Mouse (Mus musculus) embryonic facial prominence, embryonic 15.5 days (tissue): ENCODE measurements around the gene Kat5. TPM values are rescaled to one million over a fixed set of nuclear protein-coding genes. Genes with fewer than 3 reads are reported as not detected.

ENCODE experiments used
- ATAC-seq: fragments of 200-750 bp; cut with Nextera tagmentation; 2 replicates; pipeline ENCODE4 v1.8.0; 2017; ENCODE audit warnings: low read depth, moderate TSS enrichment; ENCODE audit not compliant: insufficient number of reproducible peaks, low FRiP score, low TSS enrichment
- H3K27ac ChIP-seq: fragments of 300-500 bp; sonication (generic); replicated peaks from 2 replicates; pipeline ENCODE4 v1.5.1; 2015; ENCODE audit warnings: mild to moderate bottlenecking, inconsistent platforms
- H3K27me3 ChIP-seq: fragments of 300-500 bp; sonication (generic); 2 replicates; pipeline ENCODE4 v1.6.1; 2015; ENCODE audit warnings: inconsistent platforms
- H3K36me3 ChIP-seq: fragments of 300-500 bp; sonication (generic); 2 replicates; pipeline ENCODE4 v1.6.1; 2015; ENCODE audit warnings: mild to moderate bottlenecking, inconsistent platforms
- H3K4me1 ChIP-seq: fragments of 300-500 bp; sonication (generic); 2 replicates; pipeline ENCODE4 v1.6.1; 2015; ENCODE audit warnings: inconsistent platforms
- H3K4me2 ChIP-seq: fragments of 300-500 bp; sonication (generic); replicated peaks from 2 replicates; pipeline ENCODE4 v1.6.1; 2015; ENCODE audit warnings: mild to moderate bottlenecking, inconsistent platforms
- H3K4me3 ChIP-seq: fragments of 300-500 bp; sonication (generic); replicated peaks from 2 replicates; pipeline ENCODE4 v1.5.1; 2015; ENCODE audit warnings: mild to moderate bottlenecking, inconsistent platforms
- H3K9ac ChIP-seq: fragments of 300-500 bp; sonication (generic); 2 replicates; pipeline ENCODE4 v1.6.1; 2015; ENCODE audit warnings: inconsistent platforms
- H3K9me3 ChIP-seq: fragments of 300-500 bp; sonication (generic); replicated peaks from 2 replicates; pipeline ENCODE4 v1.6.1; 2016; ENCODE audit warnings: inconsistent platforms
- WGBS: fragments of 180-500 bp; shearing (Covaris S2); methylation state at CpG from one replicate; pipeline ENCODE4 v1.1.7; 2015; 5-methylcytosine and 5-hydroxymethylcytosine counted together
- polyA plus RNA-seq: library from polyadenylated mRNA; unstranded; fragments of >200 nt; fragmentation: Nextera tagmentation; extraction: Ambion mirVana; gene quantifications from 2 replicates; pipeline ENCODE4 v1.2.1, GENCODE M21; 2015

Gene Kat5
- polyA plus RNA-seq, 1 experiment from 2014 or later, result 52.3 TPM

- H3K27ac ChIP-seq, result no peak overlapping the region
- ATAC-seq, result no peak
- H3K4me1 ChIP-seq, result peaks cover 33% of the 10 kb centered on the region
- 83% methylated on average over 32 of the region's 32 CpGs for WGBS
- H3K9ac ChIP-seq, result no peak overlapping the region
- H3K27me3 ChIP-seq, result peaks cover 9% of the 10 kb centered on the region
- H3K36me3 ChIP-seq, result peaks cover 26% of the 10 kb centered on the region
- no peak overlapping the region for H3K4me2 ChIP-seq
- no peaks in the 10 kb centered on the region for H3K9me3 ChIP-seq
- H3K4me3 ChIP-seq, result no peak overlapping the region
Observed at GRCm38 (mm10) chr19:5570353-5571246, 39.4 kb downstream of the Kat5 start.

DNA sequence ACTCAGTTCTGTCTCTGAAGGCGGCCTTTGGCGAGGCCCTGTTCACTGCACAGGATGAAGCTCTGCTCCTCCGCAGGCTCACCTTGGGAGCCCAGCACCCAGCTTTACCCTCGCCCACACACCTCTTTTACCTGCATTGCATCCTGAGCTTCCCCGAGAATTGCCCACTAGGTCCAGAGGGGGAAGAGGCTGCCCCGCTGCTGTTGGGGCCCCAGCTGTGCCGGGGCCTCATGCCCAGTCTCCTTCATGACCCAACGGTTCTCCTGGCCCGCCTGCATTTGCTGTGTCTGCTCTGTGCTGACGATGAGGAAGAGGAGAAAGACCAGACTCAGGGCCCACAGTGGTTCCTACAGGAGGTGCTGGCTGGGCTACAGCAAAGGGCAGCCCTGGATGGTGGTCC lies 40.5 kb downstream of the Kat5 start:
- Histone ChIP-seq H3K9ac (no peak overlapping the region), H3K4me2 (no peak overlapping the region), H3K27me3 (peaks cover 11% of the 10 kb centered on the region), H3K4me3 (no peak overlapping the region), H3K9me3 (no peaks in the 10 kb centered on the region), H3K4me1 (peaks cover 33% of the 10 kb centered on the region), H3K27ac (no peak overlapping the region), H3K36me3 (peaks cover 26% of the 10 kb centered on the region)
- ATAC-seq, result no peak
- WGBS, result 86% methylated on average over 10 of the region's 10 CpGs

- H3K9me3 ChIP-seq, result no peaks in the 10 kb centered on the region
- H3K27me3 ChIP-seq, result peaks cover 16% of the 10 kb centered on the region
- WGBS, result 6% methylated on average over 27 of the region's 27 CpGs
- peak overlapping the region; percentile 92 for H3K27ac ChIP-seq
- H3K4me1 ChIP-seq, result peaks cover 33% of the 10 kb centered on the region
- H3K36me3 ChIP-seq, result peaks cover 26% of the 10 kb centered on the region
- no peak for ATAC-seq
- peak overlapping the region; percentile 53 for H3K9ac ChIP-seq
- H3K4me2 ChIP-seq, result peak overlapping the region; percentile 97
- peak overlapping the region; percentile 76 for H3K4me3 ChIP-seq
Observed at GRCm38 (mm10) chr19:5568470-5569140, 41.4 kb downstream of the Kat5 start.

- under 1% methylated on average over 98 of the region's 102 CpGs for WGBS
- Histone ChIP-seq H3K9me3 (no peaks in the 10 kb centered on the region), H3K4me3 (peak within 1 kb of the TSS; percentile 76), H3K36me3 (peaks cover 26% of the 10 kb centered on the region), H3K27me3 (peaks cover 16% of the 10 kb centered on the region), H3K9ac (peak within 1 kb of the TSS; percentile 53), H3K4me2 (peak within 1 kb of the TSS; percentile 97), H3K27ac (peak within 1 kb of the TSS; percentile 92), H3K4me1 (peaks cover 33% of the 10 kb centered on the region)
- peak; percentile 87 for ATAC-seq
Observed at GRCm38 (mm10) chr19:5567534-5568469, 42.2 kb downstream of the Kat5 start, which contains the start of gene Ap5b1. TSS of gene Ap5b1 (plus strand) at chr19:5568025.

- Histone ChIP-seq H3K9me3 (no peaks in the 10 kb centered on the region), H3K27me3 (peaks cover 18% of the 10 kb centered on the region), H3K36me3 (peaks cover 26% of the 10 kb centered on the region), H3K4me2 (peak overlapping the region; percentile 97), H3K27ac (peak overlapping the region; percentile 92), H3K9ac (peak overlapping the region; percentile 42), H3K4me1 (peaks cover 29% of the 10 kb centered on the region), H3K4me3 (peak overlapping the region; percentile 76)
- peak; percentile 15 for ATAC-seq
- WGBS, result 2% methylated on average over 26 of the region's 26 CpGs
Observed at GRCm38 (mm10) chr19:5567180-5567533, 42.9 kb downstream of the Kat5 start.

GRCm38 (mm10) chr19:5566316-5566715 lies 43.7 kb downstream of the Kat5 start:
- ATAC-seq, result no peak
- Histone ChIP-seq H3K4me3 (0 out of 2 replicates have a peak overlapping the region, but pooled peaks have one; percentile 76), H3K4me2 (peak overlapping the region; percentile 97; the same call in 1 of the 2 replicates)

GRCm38 (mm10) chr19:5562776-5563175 lies 47.3 kb downstream of the Kat5 start:
- H3K27ac ChIP-seq, result no peak overlapping the region
- no peaks in the 10 kb centered on the region for H3K9me3 ChIP-seq
- peaks cover 33% of the 10 kb centered on the region for H3K4me1 ChIP-seq
- no peak for ATAC-seq
- WGBS, result 92% methylated on average over 10 of the region's 10 CpGs
- no peak overlapping the region for H3K4me3 ChIP-seq
- no peaks in the 10 kb centered on the region for H3K36me3 ChIP-seq
- H3K9ac ChIP-seq, result no peak overlapping the region
- no peak overlapping the region for H3K4me2 ChIP-seq
- peaks cover 62% of the 10 kb centered on the region for H3K27me3 ChIP-seq

More at GRCm38 (mm10) chr19:5566316-5566715, 43.7 kb downstream of the Kat5 start:
- no peak overlapping the region for H3K9ac ChIP-seq
- peaks cover 20% of the 10 kb centered on the region for H3K36me3 ChIP-seq
- WGBS, result 53% methylated on average over 5 of the region's 5 CpGs
- H3K9me3 ChIP-seq, result no peaks in the 10 kb centered on the region
- peaks cover 27% of the 10 kb centered on the region for H3K27me3 ChIP-seq
- H3K27ac ChIP-seq, result no peak overlapping the region
- peaks cover 30% of the 10 kb centered on the region for H3K4me1 ChIP-seq

- H3K4me3 ChIP-seq, result no peak overlapping the region
- H3K4me2 ChIP-seq, result no peak overlapping the region
- no peak overlapping the region for H3K9ac ChIP-seq
- no peak overlapping the region for H3K27ac ChIP-seq
- ATAC-seq, result no peak
- peaks cover 71% of the 10 kb centered on the region for H3K27me3 ChIP-seq
- H3K9me3 ChIP-seq, result no peaks in the 10 kb centered on the region
- peaks cover 27% of the 10 kb centered on the region for H3K4me1 ChIP-seq
- H3K36me3 ChIP-seq, result no peaks in the 10 kb centered on the region
- 43% methylated on average over 3 of the region's 3 CpGs for WGBS
Observed at GRCm38 (mm10) chr19:5561886-5562285, 48.2 kb downstream of the Kat5 start.

DNA sequence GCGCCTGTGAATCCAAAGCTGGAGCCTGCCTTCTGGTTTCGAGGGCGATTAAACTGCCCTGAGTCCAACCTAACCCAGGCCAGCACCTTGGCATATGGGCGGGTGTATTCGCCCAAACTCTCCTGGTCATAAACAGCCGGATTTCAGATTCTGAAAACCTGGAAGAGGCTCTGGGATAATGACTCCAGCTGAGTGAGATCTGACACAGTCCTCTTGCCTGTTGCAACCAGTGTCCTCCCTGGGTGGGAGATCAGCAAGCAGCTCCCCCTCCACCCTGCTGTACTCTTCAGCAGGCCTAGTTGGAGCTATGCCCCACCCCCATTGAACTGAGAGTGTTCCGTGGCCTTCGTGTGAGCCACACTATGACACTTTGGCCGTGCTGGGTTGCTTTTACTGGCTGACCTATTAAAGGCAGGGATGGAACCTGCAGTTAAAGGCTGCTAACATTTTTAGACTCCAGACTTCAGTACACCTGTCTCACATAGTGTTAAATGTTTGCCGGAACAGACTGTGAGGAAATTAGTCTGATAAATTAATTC lies 48.7 kb downstream of the Kat5 start:
- Histone ChIP-seq H3K9me3 (no peaks in the 10 kb centered on the region), H3K36me3 (no peaks in the 10 kb centered on the region), H3K9ac (peak overlapping the region; percentile 10; the same call in 1 of the 2 replicates), H3K27me3 (peaks cover 73% of the 10 kb centered on the region), H3K4me3 (peak overlapping the region; percentile 48), H3K27ac (peak overlapping the region; percentile 70), H3K4me2 (peak overlapping the region; percentile 71), H3K4me1 (peaks cover 22% of the 10 kb centered on the region)
- no peak for ATAC-seq
- WGBS, result 15% methylated on average over 10 of the region's 10 CpGs

DNA sequence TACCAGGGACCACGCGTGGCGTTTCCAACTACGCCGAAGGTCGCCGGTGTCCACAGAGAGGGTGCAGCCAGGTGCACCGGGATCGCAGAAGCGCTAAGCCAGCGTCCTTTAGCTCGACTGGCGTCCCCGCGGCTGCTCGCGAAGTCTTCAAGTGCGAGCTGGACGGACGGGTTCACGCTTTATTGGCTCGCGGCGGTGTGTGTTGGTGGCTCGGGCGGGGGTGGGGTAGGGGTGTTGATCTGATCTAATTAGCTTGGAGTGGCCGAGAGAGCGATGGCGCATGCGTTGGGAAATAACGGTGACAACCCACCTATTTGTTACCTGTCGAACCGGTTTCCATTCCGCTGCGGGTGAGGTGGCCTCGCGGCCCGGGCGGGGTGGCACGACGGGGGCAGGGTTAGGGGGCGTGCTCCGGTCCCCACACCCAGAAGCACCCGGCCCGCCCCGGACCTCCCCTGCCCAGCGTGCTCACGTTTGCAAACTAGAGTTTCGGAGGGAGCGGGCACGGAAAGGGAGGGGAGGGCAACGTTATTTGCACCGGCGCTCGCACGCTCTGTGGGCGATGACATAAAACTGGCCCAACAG lies 49.5 kb downstream of the Kat5 start, which contains the start of gene Ovol1:
TSS of gene Ovol1 (minus strand) at position 190 of the 585 bp plus-strand sequence.
- ATAC-seq, result peak; percentile 61; the same call in 1 of the 2 replicates
- H3K4me1 ChIP-seq, result peaks cover 18% of the 10 kb centered on the region
- WGBS, result under 1% methylated on average over 57 of the region's 57 CpGs
- peak within 1 kb of the TSS; percentile 71 for H3K4me2 ChIP-seq
- no peaks in the 10 kb centered on the region for H3K9me3 ChIP-seq
- no peaks in the 10 kb centered on the region for H3K36me3 ChIP-seq
- peak within 1 kb of the TSS; percentile 35; the same call in 1 of the 2 replicates for H3K9ac ChIP-seq
- H3K4me3 ChIP-seq, result peak within 1 kb of the TSS; percentile 48
- H3K27me3 ChIP-seq, result peaks cover 70% of the 10 kb centered on the region
- H3K27ac ChIP-seq, result peak within 1 kb of the TSS; percentile 70
